Mouse (Mus musculus) limb, embryonic 14.5 days (tissue): ENCODE data around the gene Ptgr2. TPM values are rescaled to one million over a fixed set of nuclear protein-coding genes. Genes with fewer than 3 reads are reported as not detected.
A peak's percentile ranks its signal among the peaks of the same experiment; 100 is the strongest.

Experiments used
- ATAC-seq: fragments of 200-750 bp; cut with Nextera tagmentation; 2 replicates; pipeline ENCODE4 v1.8.0; 2017; ENCODE audit warnings: low read depth, moderate number of reproducible peaks, moderate TSS enrichment; ENCODE audit not compliant: low FRiP score
- DNase-seq: peaks from one replicate; pipeline ENCODE4 v3.0.0-alpha.2; 2015; ENCODE audit warnings: low spot score
- H3K27ac ChIP-seq: fragments of 300-500 bp; sonication (generic); replicated peaks from 2 replicates; pipeline ENCODE4 v1.5.1; 2014; ENCODE audit warnings: low read depth, mild to moderate bottlenecking, low read length, moderate library complexity, mixed read lengths
- H3K27me3 ChIP-seq: fragments of 300-500 bp; sonication (generic); 2 replicates; pipeline ENCODE4 v1.6.1; 2014; ENCODE audit warnings: low read length, mixed read lengths; ENCODE audit not compliant: control insufficient read depth, insufficient read depth
- H3K36me3 ChIP-seq: fragments of 300-500 bp; sonication (generic); 2 replicates; pipeline ENCODE4 v1.6.1; 2014; ENCODE audit warnings: mild to moderate bottlenecking, low read length, moderate library complexity, mixed read lengths; ENCODE audit not compliant: control insufficient read depth, insufficient read depth
- H3K4me1 ChIP-seq: fragments of 300-500 bp; sonication (generic); 2 replicates; pipeline ENCODE4 v1.6.1; 2014; ENCODE audit warnings: antibody characterized with exemption, low read length, mixed read lengths; ENCODE audit not compliant: control insufficient read depth, insufficient read depth
- H3K4me2 ChIP-seq: fragments of 300-500 bp; sonication (generic); replicated peaks from 2 replicates; pipeline ENCODE4 v1.6.1; 2014; ENCODE audit warnings: low read depth, mild to moderate bottlenecking, low read length, moderate library complexity; ENCODE audit not compliant: severe bottlenecking
- H3K4me3 ChIP-seq: fragments of 300-500 bp; sonication (generic); replicated peaks from 2 replicates; pipeline ENCODE4 v1.5.1; 2014; ENCODE audit warnings: low read length
- H3K9ac ChIP-seq: fragments of 300-500 bp; sonication (generic); 2 replicates; pipeline ENCODE4 v1.6.1; 2014; ENCODE audit warnings: mild to moderate bottlenecking, low read depth, low read length, moderate library complexity; ENCODE audit not compliant: severe bottlenecking
- H3K9me3 ChIP-seq: fragments of 300-500 bp; sonication (generic); 2 replicates; pipeline ENCODE4 v1.6.1; 2016; ENCODE audit warnings: low read length; ENCODE audit not compliant: control insufficient read depth
- POLR2A ChIP-seq: fragments of 200-500 bp; IDR thresholded peaks from 2 replicates; pipeline ENCODE4 v1.8.0; 2012; ENCODE audit warnings: inconsistent platforms, mild to moderate bottlenecking, moderate library complexity, borderline replicate concordance; ENCODE audit not compliant: insufficient read depth, insufficient read length; ENCODE audit errors: extremely low read depth
- WGBS: fragments of 180-500 bp; shearing (Covaris S2); extraction: QIAGEN DNeasy Blood & Tissue Kit; methylation state at CpG from one replicate; pipeline ENCODE4 v1.1.7; 2014; 5-methylcytosine and 5-hydroxymethylcytosine counted together
- polyA plus RNA-seq, 2 experiments: library from polyadenylated mRNA; depleted of rRNA in 1 of 2; stranded (reverse) in 1 of 2; unstranded in 1 of 2; fragments of >200 nt; fragmentation: Nextera tagmentation in 1 of 2; extraction: Ambion mirVana in 1 of 2; gene quantifications; 2 replicates each; pipeline versions ENCODE4 v1.2.1 to v1.2.3; 2012 to 2014

The Ptgr2 gene
- polyA plus RNA-seq, 2 experiments: 11.0 to 13.8 TPM

- H3K4me2 ChIP-seq: no peak overlapping the region
- no peak overlapping the region for H3K4me3 ChIP-seq
- H3K9me3 ChIP-seq: no peaks in the 10 kb centered on the region
- DNase-seq (no peak), ATAC-seq (no peak)
- H3K27ac ChIP-seq: no peak overlapping the region
- WGBS: 75% methylated on average over 5 of the region's 5 CpGs
- no peak for TF ChIP-seq POLR2A
- no peaks in the 10 kb centered on the region for H3K27me3 ChIP-seq
- H3K9ac ChIP-seq: no peak overlapping the region
- H3K36me3 ChIP-seq: no peaks in the 10 kb centered on the region
- H3K4me1 ChIP-seq: no peaks in the 10 kb centered on the region
These were observed 39.3 kb upstream of the Ptgr2 start for GRCm38 (mm10) chr12:84245683-84246082.

GRCm38 (mm10) chr12:84249217-84249616 lies 35.8 kb upstream of the Ptgr2 start:
- Histone ChIP-seq H3K27ac (no peak overlapping the region), H3K4me3 (no peak overlapping the region), H3K4me2 (no peak overlapping the region), H3K4me1 (no peaks in the 10 kb centered on the region), H3K9me3 (0 out of 2 replicates have a peak, but pooled peaks cover 3% of the 10 kb centered on the region), H3K27me3 (no peaks in the 10 kb centered on the region), H3K9ac (no peak overlapping the region), H3K36me3 (no peaks in the 10 kb centered on the region)
- 0 out of 2 replicates have a peak, but pooled peaks have one; percentile 41 for ATAC-seq
- TF ChIP-seq POLR2A: no peak
- WGBS: 3% methylated on average over 3 of the region's 3 CpGs
- peak; percentile 84 for DNase-seq

DNA sequence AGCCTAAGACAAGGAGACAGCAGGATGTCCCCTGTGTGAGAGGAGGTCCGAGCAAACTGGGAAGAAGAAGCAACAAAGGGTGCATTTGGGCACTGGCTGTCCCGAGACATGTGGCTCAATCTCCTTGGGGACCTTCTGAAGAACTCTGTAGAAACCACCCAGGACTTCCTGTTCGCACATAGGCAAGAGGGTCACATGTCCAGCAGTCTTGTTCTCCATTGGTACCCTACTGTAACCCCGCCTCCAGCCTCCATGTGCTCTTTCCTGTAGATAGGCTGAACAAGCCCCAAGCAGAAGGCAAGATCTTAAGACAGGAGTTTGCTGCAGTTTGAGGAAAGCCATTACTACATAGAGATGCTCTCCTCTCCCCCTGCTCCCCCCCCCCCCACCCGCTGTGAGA lies 32.2 kb upstream of the Ptgr2 start:
- Histone ChIP-seq H3K4me1 (no peaks in the 10 kb centered on the region), H3K9me3 (0 out of 2 replicates have a peak, but pooled peaks cover 3% of the 10 kb centered on the region), H3K36me3 (no peaks in the 10 kb centered on the region), H3K27ac (no peak overlapping the region), H3K4me3 (no peak overlapping the region), H3K4me2 (no peak overlapping the region), H3K27me3 (no peaks in the 10 kb centered on the region), H3K9ac (no peak overlapping the region)
- DNase-seq (no peak), ATAC-seq (no peak)
- 85% methylated on average over 3 of the region's 5 CpGs for WGBS
- TF ChIP-seq POLR2A: no peak

DNA sequence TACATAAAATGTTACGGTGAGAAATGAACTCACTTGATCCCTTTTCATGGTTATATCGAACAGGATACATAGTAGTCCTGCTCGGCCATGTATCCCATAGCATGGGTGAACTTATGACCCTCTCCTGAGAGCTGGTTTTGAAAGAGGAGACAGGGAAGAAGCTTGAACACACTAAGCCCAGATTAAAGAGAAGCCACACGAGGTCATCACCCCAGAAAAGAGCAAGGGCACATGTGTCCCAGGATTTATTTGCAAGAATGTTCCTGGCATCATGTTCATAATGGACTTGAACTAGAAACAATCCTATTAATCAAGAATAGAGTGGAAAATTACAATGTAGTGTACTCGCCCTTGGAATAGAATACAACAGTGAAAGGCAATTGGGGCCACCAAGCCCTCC lies 30.1 kb upstream of the Ptgr2 start:
- no peak for DNase-seq
- Histone ChIP-seq H3K4me2 (no peak overlapping the region), H3K27me3 (no peaks in the 10 kb centered on the region), H3K9me3 (0 out of 2 replicates have a peak, but pooled peaks cover 3% of the 10 kb centered on the region), H3K4me1 (no peaks in the 10 kb centered on the region), H3K4me3 (no peak overlapping the region), H3K27ac (no peak overlapping the region), H3K9ac (no peak overlapping the region), H3K36me3 (no peaks in the 10 kb centered on the region)
- WGBS: 63% methylated on average over 5 of the region's 5 CpGs
- 0 out of 2 replicates have a peak, but pooled peaks have one; percentile 44 for ATAC-seq
- no peak for TF ChIP-seq POLR2A

- Histone ChIP-seq H3K9ac (no peak overlapping the region), H3K9me3 (no peaks in the 10 kb centered on the region), H3K27me3 (no peaks in the 10 kb centered on the region), H3K4me1 (no peaks in the 10 kb centered on the region), H3K4me2 (no peak overlapping the region), H3K27ac (no peak overlapping the region), H3K4me3 (no peak overlapping the region), H3K36me3 (no peaks in the 10 kb centered on the region)
- DNase-seq: no peak
- TF ChIP-seq POLR2A: no peak
- no peak for ATAC-seq
- WGBS: 55% methylated on average over 7 of the region's 7 CpGs
These were observed 24.7 kb upstream of the Ptgr2 start for GRCm38 (mm10) chr12:84260363-84260762.

DNA sequence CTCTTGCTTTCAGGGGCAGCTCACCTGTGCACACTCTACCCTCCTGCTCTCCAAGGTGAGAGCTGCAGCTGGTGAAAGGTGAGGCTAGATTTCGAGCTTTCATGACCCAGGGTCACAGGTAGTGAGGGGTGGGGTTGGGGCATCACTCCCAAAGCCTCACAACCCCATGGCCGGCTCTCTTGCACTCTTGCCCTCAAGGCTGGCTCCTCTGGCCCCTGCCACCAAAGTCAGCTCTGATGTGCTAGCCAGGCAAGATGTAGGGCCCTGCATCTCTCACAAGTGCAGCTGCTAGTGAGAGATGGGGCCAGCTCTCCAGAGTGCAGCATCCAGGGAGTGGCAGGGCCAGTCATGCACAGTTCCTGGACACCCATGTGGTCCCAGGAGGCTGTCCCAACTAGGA lies 17.8 kb upstream of the Ptgr2 start:
- Histone ChIP-seq H3K9ac (no peak overlapping the region), H3K27ac (no peak overlapping the region), H3K4me1 (no peaks in the 10 kb centered on the region), H3K27me3 (no peaks in the 10 kb centered on the region), H3K36me3 (no peaks in the 10 kb centered on the region), H3K9me3 (no peaks in the 10 kb centered on the region), H3K4me2 (no peak overlapping the region), H3K4me3 (no peak overlapping the region)
- ATAC-seq (no peak), DNase-seq (no peak)
- TF ChIP-seq POLR2A: no peak
- 58% methylated on average over 2 of the region's 2 CpGs for WGBS
